Mouse (Mus musculus) olfactory bulb, adult 2 months (tissue): ENCODE results near the gene Foxj2. TPM values are rescaled to one million over a fixed set of nuclear protein-coding genes. Genes with fewer than 3 reads are reported as not detected.

Source experiments
- H3K27ac ChIP-seq: fragments of 200-500 bp; 2 replicates; pipeline ENCODE4 v1.5.1; 2012; ENCODE audit warnings: low read depth, low read length; ENCODE audit not compliant: insufficient read depth
- H3K4me1 ChIP-seq: fragments of 200-500 bp; 2 replicates; pipeline ENCODE4 v1.6.1; 2012; ENCODE audit warnings: low read length; ENCODE audit not compliant: control insufficient read depth, insufficient read depth
- H3K4me3 ChIP-seq: fragments of 200-500 bp; 2 replicates; pipeline ENCODE4 v1.5.1; 2012; ENCODE audit warnings: mild to moderate bottlenecking, low read depth, low read length, moderate library complexity; ENCODE audit not compliant: insufficient read depth
- CTCF ChIP-seq: fragments of 200-500 bp; IDR thresholded peaks from 2 replicates; pipeline ENCODE4 v1.5.1; 2012; ENCODE audit warnings: low read depth, mild to moderate bottlenecking, low read length, moderate library complexity; ENCODE audit not compliant: insufficient read depth
- POLR2A ChIP-seq: fragments of 200-500 bp; IDR thresholded peaks from 2 replicates; pipeline ENCODE4 v1.6.1; 2012; ENCODE audit warnings: mild to moderate bottlenecking, low read depth, low read length, moderate library complexity; ENCODE audit not compliant: insufficient read depth
- WGBS: fragments of 180-500 bp; shearing (Covaris S2); methylation state at CpG from one replicate; pipeline ENCODE4 v1.1.7; 2018; 5-methylcytosine and 5-hydroxymethylcytosine counted together
- polyA plus RNA-seq: library from polyadenylated mRNA; stranded (reverse); fragments of >200 nt; gene quantifications from 2 replicates; pipeline ENCODE4 v1.2.4, GENCODE M21; 2012; ENCODE audit warnings: low replicate concordance; ENCODE audit not compliant: missing spikeins, insufficient read depth, insufficient read length

The Foxj2 gene
- polyA plus RNA-seq, 1 experiment: not detected

GRCm38 (mm10) chr6:122879141-122879735, 59.5 kb downstream of the Foxj2 start:
- WGBS: 88% methylated on average over 7 of the region's 7 CpGs
- no peak overlapping the region for H3K4me3 ChIP-seq

GRCm38 (mm10) chr6:122879781-122880505, 60.2 kb downstream of the Foxj2 start:
- Histone ChIP-seq H3K27ac (no peak overlapping the region), H3K4me1 (peaks cover 7% of the 10 kb centered on the region), H3K4me3 (no peak overlapping the region)
- no peak for TF ChIP-seq POLR2A
- no peak for TF ChIP-seq CTCF
- WGBS: 91% methylated on average over 7 of the region's 7 CpGs

More at GRCm38 (mm10) chr6:122879141-122879735, 59.5 kb downstream of the Foxj2 start:
- peaks cover 7% of the 10 kb centered on the region for H3K4me1 ChIP-seq
- H3K27ac ChIP-seq: no peak overlapping the region
- TF ChIP-seq CTCF (no peak), POLR2A (no peak)

GRCm38 (mm10) chr6:122881287-122881686, 61.6 kb downstream of the Foxj2 start:
- no peak for TF ChIP-seq CTCF
- no peak for TF ChIP-seq POLR2A
- no peak overlapping the region for H3K4me3 ChIP-seq
- H3K4me1 ChIP-seq: peaks cover 7% of the 10 kb centered on the region
- no peak overlapping the region for H3K27ac ChIP-seq
- WGBS: 87% methylated on average over 12 of the region's 12 CpGs

GRCm38 (mm10) chr6:122883603-122884002, 63.9 kb downstream of the Foxj2 start:
- Histone ChIP-seq H3K4me3 (no peak overlapping the region), H3K4me1 (peaks cover 7% of the 10 kb centered on the region), H3K27ac (no peak overlapping the region)
- 87% methylated on average over 9 of the region's 9 CpGs for WGBS
- TF ChIP-seq POLR2A: no peak
- TF ChIP-seq CTCF: no peak

GRCm38 (mm10) chr6:122889599-122889998, 69.9 kb downstream of the Foxj2 start:
- H3K4me3 ChIP-seq: no peak overlapping the region
- no peaks in the 10 kb centered on the region for H3K4me1 ChIP-seq
- WGBS: 78% methylated on average over 2 of the region's 2 CpGs
- H3K27ac ChIP-seq: no peak overlapping the region
- TF ChIP-seq POLR2A (no peak), CTCF (no peak)

GRCm38 (mm10) chr6:122892442-122893049, 72.8 kb downstream of the Foxj2 start:
- Histone ChIP-seq H3K4me1 (no peaks in the 10 kb centered on the region), H3K4me3 (no peak overlapping the region), H3K27ac (no peak overlapping the region)
- TF ChIP-seq CTCF: no peak
- TF ChIP-seq POLR2A: no peak
- WGBS: 11% methylated on average over 2 of the region's 2 CpGs

Other genes starting within 250 kb of the Foxj2 start
- gene Apobec1, start 217.5 kb upstream of the Foxj2 start, polyA plus RNA-seq: not detected in 2 replicates
- not detected in 2 replicates for gene Gdf3, start 209.8 kb upstream of the Foxj2 start, polyA plus RNA-seq
- gene Dppa3, start 193.5 kb upstream of the Foxj2 start, polyA plus RNA-seq: not detected in 2 replicates
- gene Nanog, start 112.4 kb upstream of the Foxj2 start, polyA plus RNA-seq: not detected in 2 replicates
- gene Slc2a3, start 18.3 kb upstream of the Foxj2 start, polyA plus RNA-seq: not detected in 2 replicates
- gene C3ar1, start 36.2 kb downstream of the Foxj2 start, polyA plus RNA-seq: not detected in 2 replicates
- not detected in 2 replicates for gene Necap1, start 54.6 kb downstream of the Foxj2 start, polyA plus RNA-seq
- gene Clec4a1, start 101.9 kb downstream of the Foxj2 start, polyA plus RNA-seq: not detected in 2 replicates
- gene Clec4a3, start 132.6 kb downstream of the Foxj2 start, polyA plus RNA-seq: not detected in 2 replicates
- gene Clec4a4, start 170.5 kb downstream of the Foxj2 start, polyA plus RNA-seq: not detected in 2 replicates
- not detected in 2 replicates for gene Clec4b1, start 230.0 kb downstream of the Foxj2 start, polyA plus RNA-seq